Mouse (Mus musculus) CD8-positive naive resting alpha-beta T cell, adult 2 months (primary cell): ENCODE data around the gene A930017K11Rik.

Experiments used
- DNase-seq, 2 experiments: peaks; one replicate each; pipeline ENCODE4 v3.0.0; 2022; ENCODE audit warnings: low read depth in 2 of 2, low spot score in 2 of 2

The A930017K11Rik gene

GRCm38 (mm10) chr17:25941511-25942241 is 10.7 kb downstream of the A930017K11Rik start:
- peak; percentile 55 to 65 for DNase-seq

- DNase-seq, result no peak
Observed at GRCm38 (mm10) chr17:25934526-25934925, 17.8 kb downstream of the A930017K11Rik start.

GRCm38 (mm10) chr17:25925348-25925747 is 27.0 kb downstream of the A930017K11Rik start:
- no peak for DNase-seq

GRCm38 (mm10) chr17:25922120-25922519 is 30.2 kb downstream of the A930017K11Rik start:
- no peak for DNase-seq

GRCm38 (mm10) chr17:25919786-25920642 is 32.4 kb downstream of the A930017K11Rik start:
- DNase-seq, result peak; percentile 98 to 99

GRCm38 (mm10) chr17:25919144-25919785 is 33.1 kb downstream of the A930017K11Rik start, which contains the start of gene Rab40c:
Rab40c (minus strand) TSS chr17:25919727.
- no peak for DNase-seq

- no peak for DNase-seq
Observed at GRCm38 (mm10) chr17:25918037-25918750, 34.2 kb downstream of the A930017K11Rik start.

GRCm38 (mm10) chr17:25916931-25917647 is 35.3 kb downstream of the A930017K11Rik start:
- DNase-seq, result no peak

- no peak for DNase-seq
Observed at GRCm38 (mm10) chr17:25914295-25914694, 38.1 kb downstream of the A930017K11Rik start.

GRCm38 (mm10) chr17:25913877-25914275 is 38.5 kb downstream of the A930017K11Rik start:
- no peak for DNase-seq

- DNase-seq, result no peak
Observed at GRCm38 (mm10) chr17:25913186-25913876, 39.0 kb downstream of the A930017K11Rik start.

- no peak for DNase-seq
Observed at GRCm38 (mm10) chr17:25911816-25912215, 40.5 kb downstream of the A930017K11Rik start.

- DNase-seq, result no peak
Observed at GRCm38 (mm10) chr17:25907640-25908039, 44.7 kb downstream of the A930017K11Rik start.

- DNase-seq, result no peak
Observed at GRCm38 (mm10) chr17:25903061-25903460, 49.3 kb downstream of the A930017K11Rik start.

GRCm38 (mm10) chr17:25900193-25900592 is 52.2 kb downstream of the A930017K11Rik start:
- DNase-seq, result no peak
